Mouse (Mus musculus): ENCODE results near the gene Gtf2h4. TPM values are rescaled to one million over a fixed set of nuclear protein-coding genes. Genes with fewer than 3 reads are reported as not detected.
A peak's percentile ranks its signal among the peaks of the same experiment; 100 is the strongest.

Gtf2h4 gene
- polyA plus RNA-seq, 1 experiment, result 105 TPM

- H3K36me3 ChIP-seq (ENCODE audit: control insufficient read depth, insufficient read depth, low read length, poor library complexity, severe bottlenecking), result peaks cover 2% of the 10 kb centered on the region; the same call in 1 of the 2 replicates
- TF ChIP-seq CTCF (IDR thresholded peaks at IDR 0.05; ENCODE audit: low read depth, low read length) (no peak), POLR2A (IDR thresholded peaks at IDR 0.05; ENCODE audit: insufficient read depth, low read length) (peak; percentile 60), EP300 (IDR thresholded peaks at IDR 0.05; ENCODE audit: insufficient read depth, low read depth, low read length) (no peak)
- H3K27me3 ChIP-seq (ENCODE audit: control insufficient read depth, insufficient read depth, low read length, poor library complexity, severe bottlenecking), result no peaks in the 10 kb centered on the region
- peak within 1 kb of the TSS; percentile 71 for H3K9ac ChIP-seq (ENCODE audit: low read depth, poor library complexity, severe bottlenecking)
- H3K27ac ChIP-seq (ENCODE audit: insufficient read depth, low read length), result peak within 1 kb of the TSS; percentile 27
- peak within 1 kb of the TSS; percentile 79 for H3K4me3 ChIP-seq (ENCODE audit: low read depth, low read length)
- H3K9me3 ChIP-seq (replicated peaks; ENCODE audit: control insufficient read depth, insufficient read depth, low read length, poor library complexity, severe bottlenecking), result no peaks in the 10 kb centered on the region
- H3K4me1 ChIP-seq (ENCODE audit: control insufficient read depth, insufficient read depth, low read length), result peaks cover 3% of the 10 kb centered on the region
Measured at GRCm38 (mm10) chr17:35667334-35668065, 6.0 kb downstream of the Gtf2h4 start, which contains the start of gene Vars2. Gene Vars2 (minus strand): TSS chr17:35667592.

GRCm38 (mm10) chr17:35666851-35667256 lies 6.7 kb downstream of the Gtf2h4 start:
- TF ChIP-seq POLR2A (IDR thresholded peaks at IDR 0.05; ENCODE audit: insufficient read depth, low read length) (no peak), EP300 (IDR thresholded peaks at IDR 0.05; ENCODE audit: insufficient read depth, low read depth, low read length) (no peak), CTCF (IDR thresholded peaks at IDR 0.05; ENCODE audit: low read depth, low read length) (no peak)
- Histone ChIP-seq H3K36me3 (ENCODE audit: control insufficient read depth, insufficient read depth, low read length, poor library complexity, severe bottlenecking) (peaks cover 2% of the 10 kb centered on the region; the same call in 1 of the 2 replicates), H3K9ac (ENCODE audit: low read depth, poor library complexity, severe bottlenecking) (peak overlapping the region; percentile 71), H3K4me3 (ENCODE audit: low read depth, low read length) (peak overlapping the region; percentile 79), H3K27me3 (ENCODE audit: control insufficient read depth, insufficient read depth, low read length, poor library complexity, severe bottlenecking) (no peaks in the 10 kb centered on the region), H3K4me1 (ENCODE audit: control insufficient read depth, insufficient read depth, low read length) (peaks cover 3% of the 10 kb centered on the region), H3K27ac (ENCODE audit: insufficient read depth, low read length) (peak overlapping the region; percentile 27), H3K9me3 (replicated peaks; ENCODE audit: control insufficient read depth, insufficient read depth, low read length, poor library complexity, severe bottlenecking) (no peaks in the 10 kb centered on the region)

GRCm38 (mm10) chr17:35665957-35666515 lies 7.5 kb downstream of the Gtf2h4 start:
- Histone ChIP-seq H3K27ac (ENCODE audit: insufficient read depth, low read length) (no peak overlapping the region), H3K9me3 (replicated peaks; ENCODE audit: control insufficient read depth, insufficient read depth, low read length, poor library complexity, severe bottlenecking) (no peaks in the 10 kb centered on the region), H3K27me3 (ENCODE audit: control insufficient read depth, insufficient read depth, low read length, poor library complexity, severe bottlenecking) (no peaks in the 10 kb centered on the region), H3K4me1 (ENCODE audit: control insufficient read depth, insufficient read depth, low read length) (peaks cover 3% of the 10 kb centered on the region), H3K9ac (ENCODE audit: low read depth, poor library complexity, severe bottlenecking) (peak overlapping the region; percentile 71; the same call in 1 of the 2 replicates), H3K4me3 (ENCODE audit: low read depth, low read length) (peak overlapping the region; percentile 18; the same call in 1 of the 2 replicates), H3K36me3 (ENCODE audit: control insufficient read depth, insufficient read depth, low read length, poor library complexity, severe bottlenecking) (peaks cover 6% of the 10 kb centered on the region; the same call in 1 of the 2 replicates)
- no peak for TF ChIP-seq POLR2A (IDR thresholded peaks at IDR 0.05; ENCODE audit: insufficient read depth, low read length)
- peak; percentile 43 for TF ChIP-seq CTCF (IDR thresholded peaks at IDR 0.05; ENCODE audit: low read depth, low read length)

GRCm38 (mm10) chr17:35653086-35653485 lies 20.5 kb downstream of the Gtf2h4 start:
- Histone ChIP-seq H3K9ac (ENCODE audit: low read depth, poor library complexity, severe bottlenecking) (no peak overlapping the region), H3K36me3 (ENCODE audit: control insufficient read depth, insufficient read depth, low read length, poor library complexity, severe bottlenecking) (peaks cover 3% of the 10 kb centered on the region), H3K27me3 (ENCODE audit: control insufficient read depth, insufficient read depth, low read length, poor library complexity, severe bottlenecking) (no peaks in the 10 kb centered on the region; the same call in 1 of the 2 replicates), H3K27ac (ENCODE audit: insufficient read depth, low read length) (peak overlapping the region; percentile 31), H3K4me3 (ENCODE audit: low read depth, low read length) (no peak overlapping the region), H3K4me1 (ENCODE audit: control insufficient read depth, insufficient read depth, low read length) (peaks cover 6% of the 10 kb centered on the region), H3K9me3 (replicated peaks; ENCODE audit: control insufficient read depth, insufficient read depth, low read length, poor library complexity, severe bottlenecking) (no peaks in the 10 kb centered on the region)
- TF ChIP-seq EP300 (IDR thresholded peaks at IDR 0.05; ENCODE audit: insufficient read depth, low read depth, low read length) (peak; percentile 67; the same call in 1 of the 2 replicates), CTCF (IDR thresholded peaks at IDR 0.05; ENCODE audit: low read depth, low read length) (no peak)

- Histone ChIP-seq H3K4me1 (ENCODE audit: control insufficient read depth, insufficient read depth, low read length) (peaks cover 6% of the 10 kb centered on the region), H3K4me3 (ENCODE audit: low read depth, low read length) (no peak overlapping the region), H3K9ac (ENCODE audit: low read depth, poor library complexity, severe bottlenecking) (no peak overlapping the region), H3K27me3 (ENCODE audit: control insufficient read depth, insufficient read depth, low read length, poor library complexity, severe bottlenecking) (no peaks in the 10 kb centered on the region; the same call in 1 of the 2 replicates), H3K9me3 (replicated peaks; ENCODE audit: control insufficient read depth, insufficient read depth, low read length, poor library complexity, severe bottlenecking) (no peaks in the 10 kb centered on the region), H3K36me3 (ENCODE audit: control insufficient read depth, insufficient read depth, low read length, poor library complexity, severe bottlenecking) (no peaks in the 10 kb centered on the region), H3K27ac (ENCODE audit: insufficient read depth, low read length) (no peak overlapping the region)
- TF ChIP-seq CTCF (IDR thresholded peaks at IDR 0.05; ENCODE audit: low read depth, low read length) (no peak), EP300 (IDR thresholded peaks at IDR 0.05; ENCODE audit: insufficient read depth, low read depth, low read length) (no peak), POLR2A (IDR thresholded peaks at IDR 0.05; ENCODE audit: insufficient read depth, low read length) (no peak)
Measured at GRCm38 (mm10) chr17:35649429-35649828, 24.1 kb downstream of the Gtf2h4 start.
